Mouse (Mus musculus) MEL (cell line): Measurements from ENCODE around the gene Akt1. TPM values are rescaled to one million over a fixed set of nuclear protein-coding genes. Genes with fewer than 3 reads are reported as not detected.

Experiments
- DNase-seq: peaks from one replicate; pipeline ENCODE4 v3.0.0; 2011; ENCODE audit warnings: low read depth, low spot score
- H3K27ac ChIP-seq: 2 replicates; pipeline ENCODE4 v1.5.1; 2012; ENCODE audit warnings: low read depth, mild to moderate bottlenecking, control low read depth, low read length, moderate library complexity; ENCODE audit not compliant: control insufficient read depth
- H3K27me3 ChIP-seq, 2 experiments: fragments of 150-350 bp in 1 of 2; sonication (generic) in 1 of 2; 2 replicates each; pipeline ENCODE4 v1.6.1; 2012; ENCODE audit warnings: low read length in 2 of 2, mild to moderate bottlenecking in 2 of 2, improper control_type of control experiment in 1 of 2, moderate library complexity in 1 of 2; ENCODE audit not compliant: insufficient read depth in 2 of 2, control insufficient read depth in 1 of 2
- H3K36me3 ChIP-seq, 2 experiments: 2 replicates each; pipeline ENCODE4 v1.6.1; 2012 to 2014; ENCODE audit warnings: low read length in 2 of 2, improper control_type of control experiment in 1 of 2, inconsistent platforms in 1 of 2, mild to moderate bottlenecking in 1 of 2; ENCODE audit not compliant: insufficient read depth in 2 of 2, control insufficient read depth in 1 of 2
- H3K4me1 ChIP-seq, 2 experiments: fragments of 150-350 bp in 1 of 2; sonication (generic) in 1 of 2; 2 replicates each; pipeline ENCODE4 v1.6.1; 2012; ENCODE audit warnings: low read length in 2 of 2, improper control_type of control experiment in 1 of 2, mild to moderate bottlenecking in 1 of 2; ENCODE audit not compliant: insufficient read depth in 2 of 2, control insufficient read depth in 1 of 2
- H3K4me3 ChIP-seq, 2 experiments: fragments of 150-350 bp in 1 of 2; sonication (generic) in 1 of 2; 2 replicates each; pipeline ENCODE4 v1.5.1; 2012; ENCODE audit warnings: low read depth in 2 of 2, low read length in 2 of 2, mild to moderate bottlenecking in 2 of 2, moderate library complexity in 2 of 2, control low read depth in 1 of 2, improper control_type of control experiment in 1 of 2; ENCODE audit not compliant: control insufficient read depth in 1 of 2, insufficient read depth in 1 of 2
- H3K79me2 ChIP-seq: 2 replicates; pipeline ENCODE4 v1.6.1; 2012; ENCODE audit warnings: mild to moderate bottlenecking, low read length, moderate library complexity; ENCODE audit not compliant: control insufficient read depth, poor library complexity, insufficient read depth
- H3K9ac ChIP-seq: 2 replicates; pipeline ENCODE4 v1.6.1; 2012; ENCODE audit warnings: low read depth, mild to moderate bottlenecking, control low read depth, low read length, moderate library complexity; ENCODE audit not compliant: control insufficient read depth, poor library complexity, severe bottlenecking
- H3K9me3 ChIP-seq: fragments of 150-350 bp; sonication (generic); replicated peaks from 2 replicates; pipeline ENCODE4 v1.6.1; 2012; ENCODE audit warnings: mild to moderate bottlenecking, low read length, improper control_type of control experiment, moderate library complexity; ENCODE audit not compliant: insufficient read depth
- BHLHE40 ChIP-seq: IDR thresholded peaks from 2 replicates; pipeline ENCODE4 v1.6.1; 2012; ENCODE audit warnings: low read depth, mild to moderate bottlenecking, inconsistent platforms, low read length, improper control_type of control experiment, borderline replicate concordance
- E2F4 ChIP-seq: IDR thresholded peaks from 2 replicates; pipeline ENCODE4 v1.6.1; 2011; ENCODE audit warnings: low read depth, low read length, improper control_type of control experiment, borderline replicate concordance
- ELF1 ChIP-seq: IDR thresholded peaks from 2 replicates; pipeline ENCODE4 v1.6.1; 2014; ENCODE audit warnings: low read depth, mild to moderate bottlenecking, inconsistent platforms, low read length, improper control_type of control experiment, moderate library complexity
- ETS1 ChIP-seq: IDR thresholded peaks from 2 replicates; pipeline ENCODE4 v1.6.1; 2012; ENCODE audit warnings: low read depth, mild to moderate bottlenecking, inconsistent platforms, low read length, improper control_type of control experiment, moderate library complexity
- HCFC1 ChIP-seq: IDR thresholded peaks from 2 replicates; pipeline ENCODE4 v1.6.1; 2012; ENCODE audit warnings: low read depth, mild to moderate bottlenecking, inconsistent platforms, low read length, improper control_type of control experiment, moderate library complexity
- JUND ChIP-seq: IDR thresholded peaks from 2 replicates; pipeline ENCODE4 v1.6.1; 2011; ENCODE audit warnings: low read depth, mild to moderate bottlenecking, improper control_type of control experiment, low read length
- MAX ChIP-seq: IDR thresholded peaks from 2 replicates; pipeline ENCODE4 v1.6.1; 2011; ENCODE audit warnings: low read length, improper control_type of control experiment
- MEF2A ChIP-seq: IDR thresholded peaks from 2 replicates; pipeline ENCODE4 v1.6.1; 2014; ENCODE audit warnings: low read depth, mild to moderate bottlenecking, inconsistent platforms, low read length, improper control_type of control experiment; ENCODE audit not compliant: poor library complexity, insufficient replicate concordance, severe bottlenecking; ENCODE audit errors: extremely low read depth
- MXI1 ChIP-seq: IDR thresholded peaks from 2 replicates; pipeline ENCODE4 v1.6.1; 2011; ENCODE audit warnings: mild to moderate bottlenecking, low read depth, low read length, improper control_type of control experiment
- MYB ChIP-seq: IDR thresholded peaks from 2 replicates; pipeline ENCODE4 v1.6.1; 2011; ENCODE audit warnings: mild to moderate bottlenecking, low read depth, low read length, improper control_type of control experiment
- NRF1 ChIP-seq: IDR thresholded peaks from 2 replicates; pipeline ENCODE4 v1.6.1; 2014; ENCODE audit warnings: low read depth, mild to moderate bottlenecking, inconsistent platforms, low read length, improper control_type of control experiment, moderate library complexity; ENCODE audit not compliant: poor library complexity, insufficient read depth, severe bottlenecking
- POLR2A ChIP-seq, 2 experiments: IDR thresholded peaks; 2 replicates each; pipeline ENCODE4 v1.6.1; 2011 to 2012; ENCODE audit warnings: low read length in 2 of 2, mild to moderate bottlenecking in 2 of 2, control low read depth in 1 of 2, improper control_type of control experiment in 1 of 2, low read depth in 1 of 2, moderate library complexity in 1 of 2; ENCODE audit not compliant: control insufficient read depth in 1 of 2, insufficient read depth in 1 of 2, poor library complexity in 1 of 2
- RAD21 ChIP-seq: IDR thresholded peaks from 2 replicates; pipeline ENCODE4 v1.6.1; 2011; ENCODE audit warnings: mild to moderate bottlenecking, low read depth, low read length, improper control_type of control experiment
- SIN3A ChIP-seq: IDR thresholded peaks from 2 replicates; pipeline ENCODE4 v1.6.1; 2012; ENCODE audit warnings: low read length, improper control_type of control experiment, inconsistent platforms
- TCF12 ChIP-seq: IDR thresholded peaks from 2 replicates; pipeline ENCODE4 v1.6.1; 2014; ENCODE audit warnings: low read depth, mild to moderate bottlenecking, inconsistent platforms, low read length, improper control_type of control experiment, moderate library complexity
- UBTF ChIP-seq: IDR thresholded peaks from 2 replicates; pipeline ENCODE4 v1.6.1; 2012; ENCODE audit warnings: low read depth, mild to moderate bottlenecking, inconsistent platforms, low read length, improper control_type of control experiment, moderate library complexity, borderline replicate concordance; ENCODE audit not compliant: insufficient read depth
- USF1 ChIP-seq: IDR thresholded peaks from 2 replicates; pipeline ENCODE4 v1.6.1; 2014; ENCODE audit warnings: low read depth, mild to moderate bottlenecking, inconsistent platforms, low read length, improper control_type of control experiment, moderate library complexity
- USF2 ChIP-seq, 2 experiments: IDR thresholded peaks; 2 replicates each; pipeline ENCODE4 v1.6.1; 2011 to 2012; ENCODE audit warnings: improper control_type of control experiment in 2 of 2, low read length in 2 of 2, borderline replicate concordance in 1 of 2, inconsistent platforms in 1 of 2, low read depth in 1 of 2, mild to moderate bottlenecking in 1 of 2; ENCODE audit not compliant: insufficient read depth in 1 of 2
- ZKSCAN1 ChIP-seq: IDR thresholded peaks from 2 replicates; pipeline ENCODE4 v1.6.1; 2012; ENCODE audit warnings: low read depth, mild to moderate bottlenecking, inconsistent platforms, low read length, improper control_type of control experiment, moderate library complexity
- ZMIZ1 ChIP-seq: IDR thresholded peaks from 2 replicates; pipeline ENCODE4 v1.6.1; 2012; ENCODE audit warnings: low read depth, mild to moderate bottlenecking, inconsistent platforms, low read length, improper control_type of control experiment, moderate library complexity
- polyA plus RNA-seq, 2 experiments: library from polyadenylated mRNA; stranded (reverse) in 1 of 2; unstranded in 1 of 2; fragments of >175 nt in 1 of 2; fragments of >200 nt in 1 of 2; gene quantifications; 2 replicates each; pipeline versions ENCODE4 v1.2.1 to v1.2.4; 2012; ENCODE audit warnings: low replicate concordance in 2 of 2, low read depth in 1 of 2; ENCODE audit not compliant: insufficient read length in 2 of 2, insufficient read depth in 1 of 2, missing spikeins in 1 of 2
- total RNA-seq: library from RNA; depleted of rRNA; stranded (reverse); fragments of 300-350 nt; gene quantifications from 2 replicates; pipeline ENCODE4 v1.2.3, GENCODE M21; 2012

Akt1 gene
- total and polyA plus RNA-seq, 3 experiments: 322 to 827 (median 764) TPM

GRCm38 (mm10) chr12:112632084-112632777 is 42.5 kb downstream of the Akt1 start:
- H3K4me3 ChIP-seq: no peak overlapping the region
- H3K27ac ChIP-seq: no peak overlapping the region
- H3K4me1 ChIP-seq: peaks cover 21 to 34% of the 10 kb centered on the region in 2 experiments
- TF ChIP-seq MYB: no peak
- TF ChIP-seq MXI1: no peak
- TF ChIP-seq NRF1: no peak
- no peak for TF ChIP-seq E2F4
- TF ChIP-seq ZKSCAN1: no peak
- TF ChIP-seq RAD21: no peak
- no peak for TF ChIP-seq ZMIZ1
- TF ChIP-seq POLR2A (IDR thresholded peaks at IDR 0.05; ENCODE audit: control insufficient read depth in 1 of 2, insufficient read depth in 1 of 2, low read depth in 1 of 2, low read length in 2 of 2, poor library complexity in 1 of 2): no peak
- TF ChIP-seq ELF1: no peak
- TF ChIP-seq HCFC1: no peak
- TF ChIP-seq UBTF: no peak
- no peak for TF ChIP-seq SIN3A
- TF ChIP-seq MEF2A: no peak
- no peak for TF ChIP-seq JUND
- no peak for TF ChIP-seq TCF12
- no peak for TF ChIP-seq USF1
- no peak for TF ChIP-seq MAX
- TF ChIP-seq USF2 (IDR thresholded peaks at IDR 0.05; ENCODE audit: borderline replicate concordance in 1 of 2, insufficient read depth in 1 of 2, low read depth in 1 of 2, low read length in 2 of 2): no peak
- no peak for TF ChIP-seq ETS1
- TF ChIP-seq BHLHE40: no peak
- peaks cover 0 to 21% of the 10 kb centered on the region in 2 experiments; a peak in 2 of 4 replicates for H3K36me3 ChIP-seq
- H3K79me2 ChIP-seq: no peaks in the 10 kb centered on the region; the same call in 1 of the 2 replicates
- H3K27me3 ChIP-seq: no peaks in the 10 kb centered on the region
- no peak overlapping the region for H3K9ac ChIP-seq
- DNase-seq: no peak
- no peaks in the 10 kb centered on the region for H3K9me3 ChIP-seq
